Mouse (Mus musculus) midbrain, embryonic 16.5 days (tissue): ENCODE measurements around the gene Casz1. TPM values are rescaled to one million over a fixed set of nuclear protein-coding genes. Genes with fewer than 3 reads are reported as not detected.
A peak's percentile ranks its signal among the peaks of the same experiment; 100 is the strongest.

Experiments
- ATAC-seq: fragments of 200-750 bp; cut with Nextera tagmentation; 2 replicates; pipeline ENCODE4 v1.8.0; 2017; ENCODE audit warnings: moderate TSS enrichment
- H3K27ac ChIP-seq: fragments of 300-500 bp; sonication (generic); 2 replicates; pipeline ENCODE4 v1.5.1; 2014; ENCODE audit warnings: mild to moderate bottlenecking, low read length, mixed read lengths
- H3K27me3 ChIP-seq: fragments of 300-500 bp; sonication (generic); 2 replicates; pipeline ENCODE4 v1.6.1; 2014; ENCODE audit warnings: low read depth, low read length, mixed read lengths; ENCODE audit not compliant: control insufficient read depth, insufficient read depth
- H3K36me3 ChIP-seq: fragments of 300-500 bp; sonication (generic); 2 replicates; pipeline ENCODE4 v1.6.1; 2014; ENCODE audit warnings: mild to moderate bottlenecking, low read length, moderate library complexity, mixed read lengths; ENCODE audit not compliant: control insufficient read depth, insufficient read depth
- H3K4me1 ChIP-seq: fragments of 300-500 bp; sonication (generic); 2 replicates; pipeline ENCODE4 v1.6.1; 2014; ENCODE audit warnings: mild to moderate bottlenecking, low read length, mixed read lengths; ENCODE audit not compliant: control insufficient read depth, insufficient read depth
- H3K4me2 ChIP-seq: fragments of 300-500 bp; sonication (generic); 2 replicates; pipeline ENCODE4 v1.6.1; 2014; ENCODE audit warnings: mild to moderate bottlenecking, low read length, mixed read lengths
- H3K4me3 ChIP-seq: fragments of 300-500 bp; sonication (generic); 2 replicates; pipeline ENCODE4 v1.5.1; 2014; ENCODE audit warnings: low read depth, mild to moderate bottlenecking, low read length, moderate library complexity, mixed read lengths
- H3K9ac ChIP-seq: fragments of 300-500 bp; sonication (generic); 2 replicates; pipeline ENCODE4 v1.6.1; 2014; ENCODE audit warnings: low read depth, low read length, mixed read lengths
- H3K9me3 ChIP-seq: fragments of 300-500 bp; sonication (generic); replicated peaks from 2 replicates; pipeline ENCODE4 v1.6.1; 2014; ENCODE audit warnings: mild to moderate bottlenecking, low read length, mixed read lengths; ENCODE audit not compliant: control insufficient read depth, poor library complexity, severe bottlenecking
- WGBS: fragments of 180-500 bp; shearing (Covaris S2); extraction: QIAGEN DNeasy Blood & Tissue Kit; methylation state at CpG from one replicate; pipeline ENCODE4 v1.1.7; 2014; 5-methylcytosine and 5-hydroxymethylcytosine counted together
- polyA plus RNA-seq: library from polyadenylated mRNA; unstranded; fragments of >200 nt; fragmentation: Nextera tagmentation; extraction: Ambion mirVana; gene quantifications from 2 replicates; pipeline ENCODE4 v1.2.1, GENCODE M21; 2015

The Casz1 gene
- polyA plus RNA-seq, 1 experiment from 2014 or later = 2.6 TPM

DNA sequence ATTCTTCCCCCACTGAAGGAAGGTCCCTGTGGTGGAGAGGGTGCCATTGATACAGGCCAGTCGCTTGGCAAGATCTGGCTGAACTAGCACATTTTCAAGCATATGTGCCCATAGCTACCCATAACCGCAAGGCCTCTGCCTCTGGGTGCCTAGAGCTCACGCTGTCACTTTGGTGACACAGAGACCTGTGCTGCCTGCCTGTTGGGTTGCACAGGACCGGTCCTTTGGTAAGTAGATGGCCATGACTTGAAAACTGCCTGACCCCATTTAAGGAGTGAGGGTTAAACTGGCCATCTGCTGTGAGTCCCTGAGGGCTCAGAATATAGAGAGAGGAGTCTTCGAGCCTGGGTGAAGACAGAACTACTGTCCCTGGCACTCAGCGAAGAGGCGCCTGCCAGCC, 55.2 kb downstream of the Casz1 start:
- 0 out of 2 replicates have a peak, but pooled peaks have one; percentile 16 for ATAC-seq
- no peaks in the 10 kb centered on the region for H3K36me3 ChIP-seq
- peak overlapping the region; percentile 54 for H3K27ac ChIP-seq
- peaks cover 17% of the 10 kb centered on the region for H3K27me3 ChIP-seq
- no peak overlapping the region for H3K4me3 ChIP-seq
- WGBS = 37% methylated on average over 7 of the region's 7 CpGs
- peak overlapping the region; percentile 46 for H3K4me2 ChIP-seq
- H3K9me3 ChIP-seq = no peaks in the 10 kb centered on the region
- H3K4me1 ChIP-seq = peaks cover 22% of the 10 kb centered on the region
- peak overlapping the region; percentile 36 for H3K9ac ChIP-seq

DNA sequence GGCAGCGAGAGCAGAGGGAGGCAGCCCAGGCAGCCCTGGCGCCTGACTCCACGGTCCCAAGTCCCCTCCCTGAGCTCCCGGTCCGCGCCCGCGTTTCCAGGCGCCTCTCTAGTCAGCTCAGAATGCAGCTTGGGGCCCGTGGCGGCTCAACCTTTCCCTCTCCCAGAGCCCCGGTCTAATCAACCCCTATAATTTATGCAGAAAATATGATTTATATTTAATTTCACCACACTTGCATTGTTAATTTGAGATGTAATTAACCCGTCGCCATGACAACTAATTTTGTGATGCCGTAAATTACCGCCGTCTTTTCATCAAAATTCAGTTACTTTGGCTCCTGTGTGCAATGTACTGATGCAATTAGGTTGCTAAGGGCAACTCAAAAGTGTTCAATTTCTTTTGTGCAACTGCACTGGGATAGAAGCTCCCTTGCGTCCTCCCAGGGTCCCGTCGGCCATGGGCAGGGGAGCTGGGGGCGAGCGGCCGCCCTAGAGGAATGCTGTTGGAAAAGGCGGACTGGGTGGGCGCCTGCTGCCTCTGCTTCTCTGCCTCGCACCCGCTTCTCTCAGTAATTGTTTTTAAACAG, 55.8 kb downstream of the Casz1 start:
- H3K4me3 ChIP-seq = peak overlapping the region; percentile 8
- WGBS = 2% methylated on average over 26 of the region's 27 CpGs
- ATAC-seq = peak; percentile 62
- H3K27ac ChIP-seq = peak overlapping the region; percentile 58
- peak overlapping the region; percentile 48 for H3K9ac ChIP-seq
- H3K4me1 ChIP-seq = peaks cover 22% of the 10 kb centered on the region
- H3K27me3 ChIP-seq = peaks cover 17% of the 10 kb centered on the region
- no peaks in the 10 kb centered on the region for H3K36me3 ChIP-seq
- H3K4me2 ChIP-seq = peak overlapping the region; percentile 46
- no peaks in the 10 kb centered on the region for H3K9me3 ChIP-seq

DNA sequence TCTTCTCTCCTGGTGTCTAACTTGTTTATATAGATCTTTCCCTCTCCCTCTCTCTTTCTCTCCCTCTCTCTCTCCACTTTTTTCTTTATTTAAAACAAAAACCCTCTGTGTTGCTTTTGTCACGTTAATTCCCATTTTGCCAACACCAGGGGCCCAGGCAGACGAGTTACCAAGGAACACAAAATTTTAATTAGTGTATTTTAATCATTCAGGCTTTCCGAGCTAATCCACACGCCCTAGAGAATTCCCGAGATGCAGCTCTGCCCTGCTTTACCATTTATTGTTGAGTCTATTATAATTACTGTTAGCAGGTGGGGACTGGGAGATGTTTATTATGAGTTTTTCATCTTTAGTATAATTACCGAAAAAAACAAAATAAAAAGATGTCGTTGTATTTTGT, 56.4 kb downstream of the Casz1 start:
- H3K36me3 ChIP-seq = no peaks in the 10 kb centered on the region
- no peak overlapping the region for H3K4me3 ChIP-seq
- peaks cover 22% of the 10 kb centered on the region for H3K4me1 ChIP-seq
- peak; percentile 40; the same call in 1 of the 2 replicates for ATAC-seq
- peak overlapping the region; percentile 46 for H3K4me2 ChIP-seq
- no peak overlapping the region for H3K9ac ChIP-seq
- peak overlapping the region; percentile 58; the same call in 1 of the 2 replicates for H3K27ac ChIP-seq
- no peaks in the 10 kb centered on the region for H3K9me3 ChIP-seq
- peaks cover 19% of the 10 kb centered on the region for H3K27me3 ChIP-seq
- WGBS = 21% methylated on average over 7 of the region's 7 CpGs

DNA sequence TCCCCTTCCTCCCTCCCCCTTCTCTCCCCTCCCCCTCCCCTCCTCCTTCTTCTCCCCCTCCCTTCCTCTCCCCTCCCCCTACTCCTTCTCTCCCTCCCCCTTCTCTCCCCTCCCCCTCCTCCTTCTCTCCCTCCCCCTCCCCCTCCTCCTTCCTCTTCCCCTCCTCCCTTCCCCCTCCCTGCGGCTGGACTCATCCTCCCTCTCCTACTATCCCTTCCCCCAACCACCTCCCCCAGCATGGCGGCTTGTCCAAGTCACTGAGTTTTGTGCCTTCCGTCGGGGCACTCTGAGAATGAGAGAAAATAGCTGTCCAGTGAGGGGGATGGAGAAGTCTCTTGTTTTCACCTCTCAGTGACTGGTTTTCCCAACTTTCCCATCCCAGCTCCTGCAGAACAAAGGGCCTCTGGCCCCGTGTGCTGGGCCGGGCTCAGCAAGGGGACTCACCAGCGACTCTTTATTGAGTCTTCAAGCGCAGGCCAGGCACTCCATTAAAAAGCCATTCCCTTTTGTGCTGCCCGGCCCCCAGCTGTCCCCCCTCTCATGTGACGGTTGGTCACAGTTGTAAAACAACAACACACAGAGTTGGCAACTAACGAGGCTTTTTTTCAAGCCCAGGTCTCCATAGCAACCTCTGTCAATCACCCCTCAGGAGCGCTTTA, 62.7 kb downstream of the Casz1 start:
- H3K27me3 ChIP-seq = peaks cover 15% of the 10 kb centered on the region; the same call in 1 of the 2 replicates
- WGBS = 4% methylated on average over 11 of the region's 12 CpGs
- ATAC-seq = peak; percentile 47; the same call in 1 of the 2 replicates

DNA sequence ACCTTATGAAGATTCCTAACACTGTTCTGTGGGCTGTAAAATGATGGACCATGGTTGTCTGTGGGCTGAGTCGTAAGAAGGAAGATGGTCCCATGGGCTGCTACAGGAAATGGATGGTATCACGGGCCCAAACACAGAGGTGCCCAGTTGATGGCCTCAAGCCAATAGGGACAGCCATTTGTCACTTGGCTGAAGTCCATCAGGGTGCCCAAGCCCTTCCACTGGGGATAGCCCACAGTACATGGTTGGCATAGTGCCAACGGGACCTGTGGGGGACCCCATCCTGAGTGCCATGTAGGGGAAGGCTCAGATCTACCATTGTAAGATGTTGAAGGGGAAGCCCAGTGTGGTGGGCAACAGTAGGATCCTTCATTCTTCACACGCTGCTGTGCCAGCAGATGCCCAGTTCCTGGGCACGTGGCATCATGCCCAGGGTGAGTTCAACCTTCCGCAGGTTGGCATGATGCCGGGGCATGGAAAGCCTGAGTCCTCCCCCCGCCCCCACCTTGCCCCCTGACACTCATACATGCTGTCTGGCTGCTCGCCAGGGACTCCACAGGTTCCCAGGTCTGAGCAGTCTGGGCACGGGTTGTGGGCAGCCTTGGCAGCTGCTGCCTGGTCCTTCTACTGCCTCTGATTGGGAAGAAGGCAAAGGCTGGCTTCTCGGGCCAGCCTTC, 63.6 kb downstream of the Casz1 start:
- no peak overlapping the region for H3K27ac ChIP-seq
- no peaks in the 10 kb centered on the region for H3K36me3 ChIP-seq
- peak; percentile 77 for ATAC-seq
- no peak overlapping the region for H3K9ac ChIP-seq
- H3K4me2 ChIP-seq = no peak overlapping the region
- no peak overlapping the region for H3K4me3 ChIP-seq
- no peaks in the 10 kb centered on the region for H3K9me3 ChIP-seq
- H3K27me3 ChIP-seq = peaks cover 20% of the 10 kb centered on the region
- H3K4me1 ChIP-seq = peaks cover 15% of the 10 kb centered on the region
- WGBS = 55% methylated on average over 11 of the region's 11 CpGs

More for the DNA sequence above, 62.7 kb downstream of the Casz1 start:
- Histone ChIP-seq H3K4me3 (no peak overlapping the region), H3K4me1 (peaks cover 14% of the 10 kb centered on the region), H3K27ac (no peak overlapping the region), H3K4me2 (no peak overlapping the region), H3K9ac (no peak overlapping the region), H3K9me3 (no peaks in the 10 kb centered on the region), H3K36me3 (no peaks in the 10 kb centered on the region)

DNA sequence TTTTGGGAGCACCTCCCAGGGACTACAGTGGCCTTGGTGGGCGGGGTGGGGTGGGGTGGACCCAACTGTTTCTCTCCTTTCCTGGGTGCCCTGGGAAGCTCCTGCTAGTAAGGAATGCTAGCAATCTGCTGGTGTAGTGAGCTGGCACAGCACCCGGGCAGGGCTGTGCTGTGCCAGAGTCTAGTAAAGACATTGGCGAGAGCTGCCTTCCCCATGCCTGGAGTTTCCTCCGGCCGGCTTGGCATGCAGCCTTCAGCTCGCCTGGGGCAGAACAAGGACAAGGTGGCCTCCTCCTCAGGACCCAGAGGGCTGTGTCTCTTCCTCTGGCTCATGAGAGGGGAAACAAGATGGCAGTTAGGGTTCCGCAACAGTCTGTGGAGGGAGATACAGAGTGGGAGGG, 65.3 kb downstream of the Casz1 start:
- H3K27me3 ChIP-seq = peaks cover 27% of the 10 kb centered on the region
- no peak overlapping the region for H3K9ac ChIP-seq
- H3K36me3 ChIP-seq = no peaks in the 10 kb centered on the region
- no peak for ATAC-seq
- peaks cover 15% of the 10 kb centered on the region for H3K4me1 ChIP-seq
- no peak overlapping the region for H3K4me2 ChIP-seq
- no peaks in the 10 kb centered on the region for H3K9me3 ChIP-seq
- no peak overlapping the region for H3K4me3 ChIP-seq
- 78% methylated on average over 7 of the region's 7 CpGs for WGBS
- no peak overlapping the region for H3K27ac ChIP-seq

DNA sequence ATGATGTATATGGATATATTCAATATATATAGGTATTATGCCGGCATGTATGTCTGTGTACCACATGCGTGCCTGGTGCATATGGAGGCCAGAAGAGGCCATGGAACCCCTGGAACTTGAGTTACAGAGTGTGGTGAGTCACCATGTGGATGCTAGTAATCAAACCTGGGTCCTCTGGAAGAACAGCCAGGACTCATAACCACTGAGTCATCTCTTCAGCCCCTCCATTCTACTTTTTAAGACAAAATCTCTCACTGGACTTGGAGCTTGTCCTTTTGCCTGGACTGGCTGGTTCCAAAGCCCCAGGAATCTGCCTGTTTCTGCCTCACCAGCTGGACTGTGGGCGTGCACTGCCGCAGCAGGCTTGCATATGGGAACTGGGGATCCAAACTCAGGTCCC, 66.3 kb downstream of the Casz1 start:
- 95% methylated on average over 4 of the region's 4 CpGs for WGBS
- Histone ChIP-seq H3K36me3 (no peaks in the 10 kb centered on the region), H3K27me3 (peaks cover 29% of the 10 kb centered on the region), H3K9ac (no peak overlapping the region), H3K4me3 (no peak overlapping the region), H3K27ac (no peak overlapping the region), H3K4me1 (peaks cover 15% of the 10 kb centered on the region), H3K9me3 (no peaks in the 10 kb centered on the region), H3K4me2 (no peak overlapping the region)
- no peak for ATAC-seq

DNA sequence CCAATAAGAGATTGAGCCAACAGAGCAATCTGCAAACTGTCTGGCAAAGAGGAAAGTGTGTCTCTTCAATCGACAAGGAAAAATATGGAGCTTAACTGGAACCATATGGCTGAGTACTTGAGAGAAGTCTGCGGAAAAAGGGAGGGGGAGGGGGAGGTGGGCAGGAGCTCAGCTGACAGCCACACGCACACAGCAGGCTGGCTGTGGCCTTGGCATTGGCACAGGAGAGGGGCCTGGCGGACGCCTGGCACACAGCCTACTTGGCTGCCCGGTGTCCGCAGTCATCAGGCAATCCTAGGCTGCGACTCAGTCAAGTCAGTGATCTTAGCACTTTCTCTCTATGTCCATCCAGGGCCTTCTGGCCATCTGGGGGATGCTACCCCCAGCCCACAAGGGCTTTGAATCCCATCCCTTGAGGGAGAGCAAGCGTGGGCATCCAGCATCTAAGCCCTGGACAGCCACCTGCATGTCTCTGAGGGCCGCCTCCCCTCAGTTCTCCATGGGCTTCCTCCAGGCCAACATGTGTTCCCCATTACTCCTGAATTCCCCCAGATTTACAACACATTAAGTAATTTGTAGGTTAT, 67.6 kb downstream of the Casz1 start:
- Histone ChIP-seq H3K4me3 (no peak overlapping the region), H3K9ac (no peak overlapping the region), H3K4me2 (no peak overlapping the region), H3K9me3 (no peaks in the 10 kb centered on the region), H3K36me3 (no peaks in the 10 kb centered on the region), H3K27me3 (peaks cover 27% of the 10 kb centered on the region), H3K27ac (no peak overlapping the region), H3K4me1 (peaks cover 17% of the 10 kb centered on the region)
- ATAC-seq = peak; percentile 50; the same call in 1 of the 2 replicates
- WGBS = 30% methylated on average over 10 of the region's 10 CpGs
